Mouse (Mus musculus) regulatory T cell (primary cell): ENCODE results near the gene Cacna1c.

Source experiments
- in situ Hi-C: fragments of 300-600 bp; cut with MboI, MseI; formaldehyde crosslinking; loops from one replicate; pipeline ENCODE4 v1.15.1; 2025; ENCODE audit warnings: high pct_unique_total_duplicates

Cacna1c gene

DNA sequence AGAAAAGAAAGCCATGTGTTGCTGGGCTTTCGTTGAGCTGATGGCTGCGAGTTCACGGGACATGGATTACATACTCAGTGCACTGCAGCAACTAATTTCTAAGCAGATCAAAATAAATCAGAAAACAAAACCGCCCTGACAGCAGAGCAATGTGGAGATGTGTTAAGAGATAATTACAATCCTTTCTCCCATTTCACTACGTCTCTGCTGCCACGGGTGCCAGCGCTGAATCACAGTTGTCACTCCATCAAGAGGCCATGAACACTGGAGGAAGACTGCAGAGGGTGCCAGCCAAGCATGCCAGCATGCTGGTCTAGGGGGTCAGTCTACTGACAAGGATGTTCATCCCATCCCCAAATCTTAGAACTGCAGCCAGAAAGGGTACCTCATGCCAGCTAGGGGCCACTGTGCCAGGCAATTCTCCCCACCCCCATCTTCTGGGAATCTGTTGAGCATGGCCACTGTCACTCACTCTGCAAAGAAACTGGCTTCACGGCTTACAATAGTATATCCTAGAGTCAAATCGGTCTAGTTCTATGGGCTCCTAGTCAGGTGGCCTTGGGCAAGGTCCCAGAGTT lies 263.1 kb downstream of the Cacna1c start:
- in situ Hi-C loops, result no loop called here

DNA sequence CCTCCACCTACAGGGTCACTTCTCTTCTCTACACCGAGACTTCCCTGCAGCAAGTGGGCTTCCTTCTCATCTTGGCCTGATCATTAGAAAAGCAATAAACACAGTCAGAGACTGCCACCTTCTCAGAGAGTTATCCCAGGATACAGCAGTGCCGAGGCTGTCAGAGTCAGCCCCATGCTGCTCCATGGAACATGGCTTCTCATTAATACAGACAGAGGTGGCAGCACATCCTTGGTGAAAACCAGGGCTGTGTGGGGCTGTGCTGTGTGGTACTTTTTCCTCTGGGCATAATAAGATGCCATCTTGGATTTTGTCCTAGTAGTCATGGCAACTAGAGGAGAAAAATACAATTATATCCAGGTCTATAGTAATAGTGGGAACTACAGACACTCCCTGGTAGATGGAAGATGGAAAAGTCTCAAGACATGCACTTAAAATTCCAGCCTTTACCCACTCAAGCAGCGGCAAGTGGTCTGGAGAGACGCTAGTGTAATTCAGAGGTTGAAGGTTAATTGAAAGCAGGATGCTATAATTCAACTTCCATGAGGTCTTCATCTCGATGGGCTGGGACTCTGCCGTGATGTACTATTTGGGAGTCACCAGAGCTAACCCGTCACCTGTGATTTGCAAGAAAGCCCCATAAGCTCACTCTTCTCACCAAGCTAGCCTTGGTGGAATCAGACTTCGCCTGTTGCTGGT lies 264.1 kb downstream of the Cacna1c start:
- in situ Hi-C loops, result no loop called here

DNA sequence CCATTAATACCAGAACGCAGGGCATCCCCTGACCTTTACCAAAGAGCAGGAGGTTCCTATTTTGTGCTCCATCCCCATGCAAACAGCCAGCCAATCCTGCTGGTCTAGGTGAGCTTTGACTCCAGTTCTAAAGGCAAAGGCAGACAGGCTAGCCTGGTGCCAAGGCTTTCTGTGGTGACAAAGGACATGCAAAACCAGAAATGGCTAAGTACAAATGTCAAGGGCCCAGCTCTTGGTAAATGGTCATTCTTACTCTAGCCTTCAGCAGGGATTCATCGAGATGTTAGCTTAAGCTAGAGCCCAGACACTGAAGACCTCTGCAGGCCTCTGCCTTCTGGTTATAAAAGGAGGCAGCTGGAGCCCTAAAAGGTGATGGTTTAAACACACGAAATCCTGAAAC lies 269.5 kb downstream of the Cacna1c start:
- in situ Hi-C loops, result no loop called here

DNA sequence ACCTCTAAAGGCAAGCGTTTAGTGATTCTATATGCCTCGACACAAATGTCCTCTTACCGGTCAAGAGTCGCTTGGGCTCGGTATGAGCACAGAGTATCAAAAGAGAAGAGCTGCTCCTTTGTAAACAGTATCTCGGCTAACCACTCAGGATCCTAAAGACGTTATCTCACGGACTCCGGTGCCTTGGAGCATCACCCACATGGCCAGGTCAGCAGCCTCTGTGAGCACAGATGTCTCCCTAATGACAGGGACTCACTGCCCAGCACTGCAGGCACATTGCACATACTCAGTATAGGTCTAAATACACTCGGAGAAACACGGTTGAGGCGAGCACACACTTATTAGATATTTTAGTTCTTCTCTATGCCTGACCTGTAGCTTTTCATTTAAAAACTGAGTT lies 271.8 kb downstream of the Cacna1c start:
- in situ Hi-C loops, result loop anchor here (5.0 kb wide), 1 partner anchor 178 kb away; no protein-coding TSS in a partner anchor

DNA sequence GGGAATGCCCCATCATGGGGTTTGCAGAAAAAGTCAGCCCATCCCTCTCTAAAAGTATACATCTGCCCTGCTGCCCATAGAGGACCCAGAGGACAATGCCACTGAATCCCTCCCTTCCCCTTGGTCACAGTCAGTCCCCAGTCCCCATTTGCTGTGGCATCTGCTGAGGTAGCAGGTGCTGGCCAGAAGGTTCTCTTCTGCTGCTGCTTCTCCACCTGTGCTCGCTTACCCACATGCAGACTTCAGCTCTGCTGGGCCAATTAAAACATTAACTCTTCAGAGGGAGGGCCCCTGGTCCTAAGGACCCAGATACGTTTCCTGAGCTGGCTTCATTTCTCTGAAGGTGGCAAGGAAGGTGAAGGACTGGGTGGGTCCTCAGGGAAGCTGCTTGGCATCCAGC lies 272.3 kb downstream of the Cacna1c start:
- in situ Hi-C loops, result loop anchor here (5.0 kb wide), 1 partner anchor 178 kb away; no protein-coding TSS in a partner anchor

DNA sequence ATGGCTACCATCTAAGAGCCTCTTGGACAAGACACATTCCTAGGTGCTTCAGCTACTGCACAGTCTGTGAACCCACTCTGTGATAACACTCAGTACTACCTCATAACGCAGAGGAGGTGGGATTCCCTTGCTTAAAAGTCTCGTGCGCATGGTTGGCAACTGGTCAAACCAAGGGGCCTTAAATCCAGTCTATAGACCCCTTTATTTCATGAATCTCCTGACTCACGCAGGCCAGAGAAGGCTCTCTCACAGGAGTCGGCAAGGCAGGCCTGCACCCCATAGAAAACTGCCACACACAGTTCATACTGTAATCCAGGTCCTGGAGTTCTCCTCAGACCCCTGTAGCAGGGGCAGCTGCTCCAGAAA lies 273.0 kb downstream of the Cacna1c start:
- in situ Hi-C loops, result loop anchor here (5.0 kb wide), 1 partner anchor 179 kb away; no protein-coding TSS in a partner anchor

DNA sequence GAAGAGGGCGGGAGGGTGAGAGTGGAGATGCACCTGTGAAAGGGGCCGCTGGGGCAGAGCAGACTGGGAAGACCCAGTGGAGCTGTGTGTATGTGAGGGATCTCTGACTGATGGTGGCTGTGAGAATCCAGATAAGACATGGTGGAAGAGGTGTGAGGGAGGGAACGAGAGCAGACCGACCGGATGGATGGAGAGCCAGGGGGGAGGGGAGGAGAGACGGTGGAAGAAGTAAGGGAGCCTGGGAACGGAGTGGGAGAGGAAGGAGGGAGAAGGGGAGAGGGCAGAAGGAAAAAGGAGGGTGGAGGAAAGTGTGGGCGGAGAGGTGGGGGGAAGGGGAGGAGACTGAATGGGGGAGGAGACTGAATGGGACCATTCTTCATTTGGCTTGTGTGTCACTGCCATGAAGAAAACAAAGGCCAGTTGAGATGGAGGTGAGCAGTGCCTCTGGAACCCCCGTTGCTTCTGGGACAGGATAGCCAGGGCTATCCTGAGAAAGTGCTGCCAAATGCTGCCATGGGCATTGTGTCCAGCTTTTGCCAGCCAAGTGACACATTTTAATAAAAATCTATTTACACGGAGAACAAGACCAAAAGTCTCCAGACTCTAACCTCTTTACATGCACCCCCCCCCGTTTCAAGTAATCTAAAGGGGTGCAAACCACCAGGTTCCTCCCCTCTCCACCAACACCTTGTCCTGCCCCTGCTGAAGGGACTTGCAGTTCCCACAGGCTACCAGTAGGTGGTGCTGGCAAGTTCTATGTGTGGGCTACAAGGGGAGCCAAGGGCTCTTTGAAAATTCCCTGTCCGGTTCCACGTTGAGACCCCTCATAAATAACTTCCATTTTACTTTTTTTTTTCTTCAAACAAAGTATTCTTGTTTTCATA lies 273.6 kb downstream of the Cacna1c start:
- in situ Hi-C loops, result loop anchor here (5.0 kb wide), 1 partner anchor 180 kb away; no protein-coding TSS in a partner anchor

DNA sequence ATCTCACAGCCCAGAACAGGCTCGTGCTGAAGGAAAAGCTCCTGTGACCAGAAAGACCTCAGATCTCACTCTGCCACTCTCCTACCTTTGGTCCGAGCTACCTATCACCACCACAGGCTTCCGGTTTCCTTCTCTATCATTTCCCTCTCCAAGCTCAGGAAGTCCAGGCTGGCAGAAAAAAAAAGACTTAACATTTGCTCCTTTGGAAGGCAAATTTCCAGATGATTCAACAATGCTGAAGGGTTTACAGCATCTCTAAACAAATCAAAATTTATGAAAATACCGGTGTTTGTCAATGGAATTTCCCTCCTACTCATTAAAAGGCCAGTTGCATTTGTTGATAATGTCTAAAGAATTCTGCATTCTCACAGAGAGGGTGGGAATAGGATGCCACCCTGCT lies 288.0 kb downstream of the Cacna1c start:
- in situ Hi-C loops, result no loop called here

DNA sequence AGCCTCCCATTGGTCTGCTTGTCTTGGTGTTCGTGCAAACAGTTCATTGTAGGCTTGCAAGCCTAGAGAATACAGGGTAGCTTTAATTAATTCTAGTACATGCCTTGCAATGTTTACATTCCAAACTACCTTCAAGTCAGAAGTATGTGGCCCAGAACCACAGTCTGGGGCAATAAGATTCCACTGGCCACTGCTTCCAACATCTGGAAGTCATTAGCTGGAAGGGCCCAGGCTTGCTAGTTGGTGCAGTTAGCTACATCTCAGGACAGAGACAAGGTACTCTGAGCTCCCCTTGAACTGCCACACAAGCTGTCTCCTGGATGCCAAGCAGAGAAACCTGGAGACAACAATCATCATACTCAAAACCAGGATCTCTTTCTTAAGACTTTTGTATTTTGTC lies 288.5 kb downstream of the Cacna1c start:
- in situ Hi-C loops, result no loop called here

DNA sequence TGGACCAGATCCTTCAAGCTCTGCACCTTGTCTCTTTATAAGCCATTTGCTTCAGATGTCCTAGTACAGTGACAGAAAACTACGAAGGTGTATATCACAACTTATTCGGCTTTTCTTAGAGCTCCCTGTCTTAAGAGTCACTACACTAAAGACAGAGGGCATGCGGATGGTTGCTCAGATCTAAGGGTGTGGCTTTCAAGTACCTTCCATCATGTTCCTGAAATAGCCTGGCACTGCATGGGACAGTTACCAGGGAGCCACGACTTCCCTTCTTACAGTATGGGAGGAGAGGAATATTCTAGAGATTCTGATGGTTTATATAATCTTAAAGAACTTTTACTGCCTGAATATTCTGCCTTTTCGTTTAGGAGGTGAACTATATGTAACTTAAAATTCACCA lies 289.3 kb downstream of the Cacna1c start:
- in situ Hi-C loops, result no loop called here

DNA sequence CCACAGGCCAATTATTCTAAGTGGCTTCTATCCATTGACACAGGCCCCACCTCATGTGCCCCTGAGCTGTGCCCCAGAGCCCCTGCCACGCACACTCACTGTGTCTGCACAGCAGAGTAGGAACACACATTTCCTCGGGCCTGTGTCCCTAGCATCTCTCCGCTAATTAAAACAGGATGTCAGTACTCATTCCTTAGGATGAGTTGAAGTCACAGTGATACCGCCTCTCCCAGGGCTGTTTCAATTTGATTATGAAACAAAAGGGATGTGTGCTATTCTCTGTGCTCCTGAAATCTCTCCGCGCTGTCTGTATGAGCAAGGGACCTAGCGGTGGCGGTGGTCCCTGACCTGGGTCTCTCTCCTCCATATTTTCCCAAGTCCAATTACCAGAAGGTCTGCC lies 296.5 kb downstream of the Cacna1c start:
- in situ Hi-C loops, result no loop called here

DNA sequence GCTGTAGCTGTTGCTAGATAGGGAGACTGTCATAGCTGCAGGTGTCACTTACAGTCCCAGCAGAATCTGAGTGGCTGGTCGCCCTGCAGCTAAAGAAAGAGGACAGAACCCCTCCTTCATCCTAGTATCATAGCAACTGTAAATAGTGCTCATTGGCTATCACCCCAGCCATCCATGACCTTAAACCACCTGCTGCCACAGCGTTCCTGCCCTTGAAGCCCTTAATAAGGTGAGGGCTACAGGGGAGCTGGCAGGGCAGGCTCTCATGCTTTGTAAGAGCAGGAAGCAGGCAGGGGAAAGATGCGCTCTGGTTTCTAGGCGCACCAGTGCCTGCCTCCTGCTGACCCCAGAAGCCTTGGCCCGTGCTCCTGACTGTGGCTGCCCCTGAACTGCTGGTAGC lies 299.1 kb downstream of the Cacna1c start:
- in situ Hi-C loops, result no loop called here

DNA sequence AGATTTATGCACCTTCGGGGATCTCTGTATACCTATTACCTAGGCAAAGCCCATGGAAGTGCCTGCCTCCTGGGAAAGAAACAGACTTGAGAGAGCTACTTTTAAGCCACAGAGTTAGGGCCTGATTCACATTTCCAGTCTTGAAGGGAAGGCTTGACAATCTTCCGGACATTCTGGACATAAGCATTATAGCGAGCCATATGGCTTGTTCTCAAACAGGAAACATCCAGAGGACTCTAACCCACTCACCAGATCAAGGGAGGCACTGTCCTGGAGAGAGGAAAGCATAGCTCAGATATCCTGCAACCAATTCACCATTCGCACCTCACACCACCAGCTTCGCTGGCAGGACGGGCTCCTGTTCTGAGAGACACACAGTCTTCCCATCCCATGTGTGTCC lies 302.2 kb downstream of the Cacna1c start:
- in situ Hi-C loops, result no loop called here

DNA sequence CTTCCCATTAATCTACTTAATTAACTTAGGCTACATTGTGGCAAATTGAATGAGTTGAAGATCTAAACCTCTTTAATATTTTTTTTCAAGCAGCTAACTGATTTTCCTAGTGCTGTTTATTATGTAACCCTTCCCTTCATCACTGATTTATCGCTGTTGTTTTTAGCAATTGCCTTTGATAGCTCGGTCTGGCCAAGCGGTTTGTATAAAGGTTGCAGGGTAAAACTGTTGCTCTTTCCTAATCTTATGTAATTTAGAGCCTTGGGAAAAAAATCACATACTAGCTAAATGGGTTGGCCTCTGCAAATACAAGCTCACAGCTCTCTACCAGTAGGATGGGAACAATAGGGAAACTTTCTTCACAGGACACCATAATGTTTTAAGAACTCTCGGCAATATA lies 306.8 kb downstream of the Cacna1c start:
- in situ Hi-C loops, result no loop called here

DNA sequence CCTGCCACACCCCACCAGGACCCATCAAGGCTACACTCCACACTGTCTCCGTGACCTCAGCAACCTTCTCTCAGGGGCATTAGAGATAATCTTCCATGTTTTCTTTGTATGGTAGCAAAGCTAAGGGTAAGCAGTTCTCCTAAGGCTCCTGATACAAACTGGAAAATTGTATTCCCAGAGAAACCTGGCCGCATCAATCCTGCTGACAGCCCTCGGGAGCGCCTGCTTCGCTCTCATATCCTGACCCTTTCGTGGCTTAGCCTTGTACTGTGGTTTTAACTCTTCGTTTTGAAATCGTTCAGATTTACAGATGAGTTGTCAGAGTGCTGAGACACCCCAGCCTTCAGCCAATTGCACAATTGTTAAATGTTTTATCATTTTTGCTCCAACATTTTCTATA lies 309.2 kb downstream of the Cacna1c start:
- in situ Hi-C loops, result no loop called here

DNA sequence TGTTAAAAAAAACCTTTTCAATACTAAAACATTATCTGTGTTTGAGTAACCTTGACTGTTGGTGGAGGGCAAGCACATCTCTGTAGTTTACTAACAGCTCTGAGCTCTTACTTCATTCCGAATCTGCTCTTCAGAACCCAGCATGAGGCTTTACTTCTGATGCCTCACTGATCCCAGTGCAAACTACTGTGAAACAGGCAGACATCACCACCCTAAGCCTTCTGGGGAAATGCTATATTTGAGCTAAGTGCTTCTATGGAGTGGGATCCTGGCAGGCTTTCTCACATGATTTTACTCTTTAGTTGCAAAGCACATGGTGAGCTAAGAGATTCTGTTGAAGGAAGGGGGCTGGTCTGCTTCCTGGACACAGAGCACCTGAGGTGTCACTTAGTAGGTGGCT lies 311.3 kb downstream of the Cacna1c start:
- in situ Hi-C loops, result no loop called here

DNA sequence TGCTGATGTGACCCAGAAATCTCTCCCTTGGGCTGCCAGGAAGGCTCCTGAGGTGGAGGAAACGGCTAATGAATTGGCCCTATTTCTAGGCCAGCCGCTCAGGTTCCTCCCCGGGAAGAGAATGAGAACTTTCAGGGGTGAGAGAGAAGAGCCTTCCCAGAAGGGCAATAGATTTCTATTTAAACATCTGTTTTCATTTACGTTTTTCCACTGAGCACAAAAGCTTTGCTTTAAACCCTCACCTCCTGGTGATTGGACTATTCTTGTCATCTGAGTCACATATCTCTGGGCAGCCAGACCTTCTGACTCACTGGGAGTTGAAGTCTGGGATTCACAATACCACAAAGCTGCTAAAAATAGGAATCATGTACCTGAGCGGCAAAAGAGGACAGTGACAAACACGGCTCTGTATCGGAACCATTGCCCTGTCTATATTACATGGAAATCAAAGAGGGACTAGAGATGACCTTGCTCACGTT lies 312.1 kb downstream of the Cacna1c start:
- in situ Hi-C loops, result no loop called here

DNA sequence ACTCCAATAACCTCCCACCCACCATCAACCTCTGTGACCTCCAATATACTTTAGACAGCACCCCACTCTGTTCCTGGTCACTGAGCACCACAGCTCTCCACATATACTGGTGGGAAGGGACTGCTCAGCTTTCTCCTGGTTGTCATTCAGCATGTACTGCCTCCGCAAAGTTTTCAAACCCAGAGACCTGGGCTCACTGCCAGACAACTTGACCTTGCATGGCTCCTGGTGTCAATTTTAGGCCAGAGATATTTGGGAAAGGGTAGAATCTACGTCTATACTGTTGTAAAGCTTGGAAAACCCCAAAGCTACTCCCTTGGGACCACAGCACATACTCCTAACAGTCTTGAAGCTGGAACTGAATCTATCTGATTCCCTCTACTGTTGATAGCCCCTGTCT lies 320.0 kb downstream of the Cacna1c start:
- in situ Hi-C loops, result no loop called here

DNA sequence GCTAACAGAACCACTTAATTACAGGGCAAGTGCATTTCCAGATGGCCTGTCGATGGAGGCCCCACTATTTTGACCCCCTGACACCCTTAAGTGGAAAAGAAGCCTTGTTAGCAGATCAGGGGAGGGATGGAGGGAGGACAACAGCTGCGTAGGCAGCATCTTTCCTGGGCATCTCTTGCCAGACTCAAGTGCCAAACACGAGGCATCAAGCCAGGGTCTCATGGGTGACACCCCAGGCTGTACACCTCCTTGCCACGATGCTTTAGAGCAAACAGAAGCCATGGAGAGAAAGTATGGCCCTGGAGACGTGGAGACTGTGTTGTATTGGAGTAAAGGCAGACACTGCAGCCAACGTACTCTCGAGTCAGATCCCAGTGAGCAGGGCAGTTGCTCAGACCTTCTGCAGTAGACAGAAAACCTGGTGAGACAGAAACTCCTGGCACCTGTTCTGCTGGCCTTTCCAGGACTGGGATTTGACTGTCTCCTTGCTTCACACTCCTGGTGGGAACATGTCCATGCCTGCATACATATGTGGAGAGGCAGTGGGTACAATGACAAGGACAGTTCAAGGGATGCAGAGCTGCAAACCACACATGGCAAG lies 325.9 kb downstream of the Cacna1c start:
- in situ Hi-C loops, result no loop called here

DNA sequence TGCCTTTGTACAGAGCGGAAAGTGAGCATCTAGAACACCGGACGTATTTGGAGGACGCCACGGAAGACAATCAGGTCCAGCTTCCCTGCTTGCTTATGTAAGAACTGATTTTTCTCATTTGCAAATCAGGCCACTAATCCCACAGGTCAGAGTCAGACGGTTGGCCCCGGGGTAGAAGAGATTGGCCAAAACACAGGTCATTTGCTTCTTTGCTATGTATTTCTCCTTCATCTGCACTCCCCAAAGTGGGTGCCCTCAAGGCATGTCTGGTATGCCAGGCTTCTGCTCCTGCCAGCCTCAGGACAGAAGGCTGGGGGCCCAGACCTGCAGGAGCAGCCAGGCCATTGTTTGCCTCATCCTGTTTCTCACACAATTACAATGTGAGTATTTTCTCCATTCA lies 328.8 kb downstream of the Cacna1c start:
- in situ Hi-C loops, result no loop called here

DNA sequence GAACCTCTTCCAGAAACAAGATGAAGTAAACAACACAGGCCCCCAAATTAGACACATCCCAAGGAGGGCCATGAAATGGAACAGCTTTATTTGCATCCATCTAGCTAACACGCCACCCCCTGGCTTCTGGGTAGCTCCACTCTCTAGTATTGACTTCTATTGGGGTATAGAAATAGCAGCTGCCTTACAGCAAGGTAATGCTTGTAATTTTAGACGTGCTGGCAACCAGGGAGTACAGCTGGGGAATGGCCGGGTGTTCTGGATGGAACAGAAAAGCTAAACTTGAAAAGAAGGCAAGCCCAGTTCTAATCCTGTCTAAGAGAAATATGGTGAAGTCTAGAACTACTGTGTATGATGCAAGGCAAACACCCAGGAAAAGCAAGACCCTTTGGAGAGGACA lies 329.3 kb downstream of the Cacna1c start:
- in situ Hi-C loops, result no loop called here

DNA sequence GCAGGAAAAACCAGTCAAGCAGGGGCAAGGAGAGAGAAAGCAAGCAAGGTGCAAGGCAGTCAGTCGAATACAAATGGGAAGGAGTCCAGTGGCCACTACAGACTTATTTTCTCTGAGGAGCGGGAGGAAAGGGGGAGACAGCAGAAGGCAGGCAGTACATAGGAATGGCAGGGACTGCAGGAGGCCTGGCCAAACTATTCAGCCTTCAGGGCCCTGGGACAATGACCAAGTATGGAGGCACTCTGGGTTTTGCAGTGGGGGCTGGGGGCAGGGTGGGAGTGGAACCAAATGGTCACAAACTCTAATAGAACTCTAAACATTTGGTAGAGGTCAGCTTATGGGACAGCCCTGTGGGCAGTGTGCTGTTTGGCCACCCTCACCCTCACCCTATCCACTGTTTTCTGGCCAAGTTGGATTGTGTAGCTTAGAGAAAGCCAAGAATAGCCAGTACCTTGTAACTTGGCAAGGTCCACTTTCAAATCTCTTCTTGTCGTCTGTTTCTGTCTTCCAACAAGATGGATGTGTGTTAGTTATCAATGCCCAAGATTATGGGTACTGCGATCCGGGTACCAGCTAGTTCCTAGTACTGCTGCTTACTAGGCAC lies 330.3 kb downstream of the Cacna1c start:
- in situ Hi-C loops, result no loop called here
